Mouse (Mus musculus) central nervous system, embryonic 11.5 days (tissue): ENCODE results near the gene Hcn1. TPM values are rescaled to one million over a fixed set of nuclear protein-coding genes. Genes with fewer than 3 reads are reported as not detected.

Source experiments
- polyA plus RNA-seq: library from polyadenylated mRNA; depleted of rRNA; stranded (reverse); fragments of >200 nt; gene quantifications from 2 replicates; pipeline ENCODE4 v1.2.3, GENCODE M21; 2012; rRNA removed

Hcn1 gene
- polyA plus RNA-seq = 0.10 and 0.24 TPM in 2 replicates

GRCm38 (mm10) chr13:117602181-117602580, at the start of gene Hcn1:
Gene Hcn1 (plus strand): TSS chr13:117602320.

